Mouse (Mus musculus) embryonic facial prominence, embryonic 14.5 days (tissue): ENCODE measurements around the gene Zscan26. TPM values are rescaled to one million over a fixed set of nuclear protein-coding genes. Genes with fewer than 3 reads are reported as not detected.
A peak's percentile ranks its signal among the peaks of the same experiment; 100 is the strongest.

Experiments
- ATAC-seq: fragments of 200-750 bp; cut with Nextera tagmentation; 2 replicates; pipeline ENCODE4 v1.8.0; 2017; ENCODE audit warnings: low read depth, moderate number of reproducible peaks, moderate TSS enrichment
- DNase-seq: peaks from one replicate; pipeline ENCODE4 v3.0.0-alpha.2; 2015; ENCODE audit warnings: low spot score
- H3K27ac ChIP-seq: fragments of 300-500 bp; sonication (generic); replicated peaks from 2 replicates; pipeline ENCODE4 v1.5.1; 2014; ENCODE audit warnings: low read depth, mild to moderate bottlenecking, low read length, moderate library complexity
- H3K27me3 ChIP-seq: fragments of 300-500 bp; sonication (generic); replicated peaks from 2 replicates; pipeline ENCODE4 v1.6.1; 2014; ENCODE audit warnings: low read length; ENCODE audit not compliant: control insufficient read depth, insufficient read depth
- H3K36me3 ChIP-seq: fragments of 300-500 bp; sonication (generic); 2 replicates; pipeline ENCODE4 v1.6.1; 2014; ENCODE audit warnings: low read length, mixed read lengths; ENCODE audit not compliant: control insufficient read depth, insufficient read depth
- H3K4me1 ChIP-seq: fragments of 300-500 bp; sonication (generic); 2 replicates; pipeline ENCODE4 v1.6.1; 2014; ENCODE audit warnings: antibody characterized with exemption, low read length; ENCODE audit not compliant: control insufficient read depth, insufficient read depth
- H3K4me2 ChIP-seq: fragments of 300-500 bp; sonication (generic); 2 replicates; pipeline ENCODE4 v1.6.1; 2014; ENCODE audit warnings: low read depth, mild to moderate bottlenecking, low read length, moderate library complexity, mixed read lengths
- H3K4me3 ChIP-seq: fragments of 300-500 bp; sonication (generic); 2 replicates; pipeline ENCODE4 v1.5.1; 2014; ENCODE audit warnings: low read depth, mild to moderate bottlenecking, low read length
- H3K9ac ChIP-seq: fragments of 300-500 bp; sonication (generic); 2 replicates; pipeline ENCODE4 v1.6.1; 2014; ENCODE audit warnings: low read depth, mild to moderate bottlenecking, low read length, moderate library complexity, mixed read lengths
- H3K9me3 ChIP-seq: fragments of 300-500 bp; sonication (generic); 2 replicates; pipeline ENCODE4 v1.6.1; 2016; ENCODE audit warnings: low read length; ENCODE audit not compliant: control insufficient read depth
- WGBS: fragments of 180-500 bp; shearing (Covaris S2); extraction: QIAGEN DNeasy Blood & Tissue Kit; methylation state at CpG from one replicate; pipeline ENCODE4 v1.1.7; 2014; 5-methylcytosine and 5-hydroxymethylcytosine counted together
- polyA plus RNA-seq: library from polyadenylated mRNA; unstranded; fragments of >200 nt; fragmentation: Nextera tagmentation; extraction: Ambion mirVana; gene quantifications from 2 replicates; pipeline ENCODE4 v1.2.1, GENCODE M21; 2014

Zscan26 gene
- polyA plus RNA-seq, 1 experiment from 2014 or later: 14.1 TPM

DNA sequence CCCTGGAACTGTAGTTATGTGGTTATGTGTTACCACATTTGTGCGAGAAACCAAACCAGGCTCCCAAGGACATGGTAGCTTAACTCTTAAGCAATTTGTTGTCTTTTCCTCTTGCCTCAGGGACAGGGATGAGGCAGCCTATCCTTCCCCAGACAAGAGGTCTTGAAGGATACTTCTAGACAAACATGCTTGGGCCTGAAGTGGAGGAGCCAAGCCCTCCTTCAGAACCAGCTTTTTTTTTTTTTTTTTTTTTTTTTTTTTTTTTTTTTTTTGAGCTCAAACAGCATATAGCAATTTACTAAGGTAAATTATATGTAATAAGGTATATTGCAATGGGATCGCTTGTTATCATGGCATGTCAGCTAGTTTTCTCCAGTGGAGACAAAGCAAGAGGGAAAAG, 37.8 kb downstream of the Zscan26 start:
- no peaks in the 10 kb centered on the region for H3K36me3 ChIP-seq
- H3K4me2 ChIP-seq: no peak overlapping the region
- no peaks in the 10 kb centered on the region for H3K4me1 ChIP-seq
- DNase-seq: no peak
- no peak overlapping the region for H3K27ac ChIP-seq
- no peak for ATAC-seq
- no peak overlapping the region for H3K9ac ChIP-seq
- WGBS: 76% methylated on average over 2 of the region's 2 CpGs
- H3K27me3 ChIP-seq: no peaks in the 10 kb centered on the region
- no peaks in the 10 kb centered on the region for H3K9me3 ChIP-seq
- H3K4me3 ChIP-seq: no peak overlapping the region

- H3K4me2 ChIP-seq: no peak overlapping the region
- WGBS: 67% methylated on average over 4 of the region's 4 CpGs
- H3K9me3 ChIP-seq: no peaks in the 10 kb centered on the region
Observed at GRCm38 (mm10) chr13:21415266-21415665, 38.3 kb downstream of the Zscan26 start.

GRCm38 (mm10) chr13:21414231-21415212, 39.0 kb downstream of the Zscan26 start:
- Histone ChIP-seq H3K9me3 (no peaks in the 10 kb centered on the region), H3K27me3 (no peaks in the 10 kb centered on the region), H3K4me1 (no peaks in the 10 kb centered on the region), H3K27ac (no peak overlapping the region), H3K9ac (no peak overlapping the region), H3K4me3 (no peak overlapping the region), H3K4me2 (no peak overlapping the region), H3K36me3 (no peaks in the 10 kb centered on the region)
- no peak for DNase-seq
- 68% methylated on average over 15 of the region's 15 CpGs for WGBS
- no peak for ATAC-seq

More at GRCm38 (mm10) chr13:21415266-21415665, 38.3 kb downstream of the Zscan26 start:
- no peak overlapping the region for H3K27ac ChIP-seq
- no peaks in the 10 kb centered on the region for H3K36me3 ChIP-seq
- no peak overlapping the region for H3K4me3 ChIP-seq
- no peak for DNase-seq
- no peaks in the 10 kb centered on the region for H3K4me1 ChIP-seq
- no peaks in the 10 kb centered on the region for H3K27me3 ChIP-seq
- no peak overlapping the region for H3K9ac ChIP-seq
- no peak for ATAC-seq

DNA sequence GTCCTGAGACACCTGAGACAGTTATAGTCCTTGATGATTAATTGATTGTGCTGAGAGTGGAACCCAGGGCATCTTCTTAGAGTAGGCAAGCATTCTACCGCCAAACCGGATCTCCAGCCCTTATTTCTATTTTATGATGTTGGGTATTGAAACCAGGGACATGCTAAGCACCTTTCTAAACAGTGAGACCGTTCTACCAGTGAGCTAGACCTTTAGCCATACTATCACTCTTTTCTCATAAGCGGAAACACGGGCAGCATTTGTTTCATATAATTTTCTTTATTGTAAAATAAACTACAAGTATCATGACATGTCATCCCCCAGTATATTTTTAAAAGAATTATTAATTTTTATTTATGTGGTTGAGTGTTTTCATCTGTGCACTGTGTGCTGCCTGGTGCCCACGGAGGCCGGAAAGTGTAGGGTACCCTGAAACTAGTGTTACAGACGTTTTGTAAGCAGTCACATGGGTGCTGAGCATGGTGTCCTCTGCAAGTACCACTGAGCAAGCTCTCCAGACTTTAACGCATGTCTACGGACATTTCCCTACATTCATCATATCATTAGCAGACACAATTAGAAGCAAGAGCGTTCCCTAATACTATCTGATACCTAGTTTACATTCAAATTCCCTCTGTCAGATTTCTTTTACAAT, 44.6 kb downstream of the Zscan26 start:
- H3K27me3 ChIP-seq: no peaks in the 10 kb centered on the region
- H3K9me3 ChIP-seq: no peaks in the 10 kb centered on the region
- peak overlapping the region; percentile 87 for H3K27ac ChIP-seq
- H3K4me3 ChIP-seq: peak overlapping the region; percentile 50
- DNase-seq (no peak), ATAC-seq (no peak)
- H3K36me3 ChIP-seq: no peaks in the 10 kb centered on the region
- peaks cover 6% of the 10 kb centered on the region for H3K4me1 ChIP-seq
- WGBS: 51% methylated on average over 11 of the region's 11 CpGs
- H3K9ac ChIP-seq: peak overlapping the region; percentile 81
- H3K4me2 ChIP-seq: peak overlapping the region; percentile 76

- no peaks in the 10 kb centered on the region for H3K36me3 ChIP-seq
- peak overlapping the region; percentile 50 for H3K4me3 ChIP-seq
- H3K27me3 ChIP-seq: no peaks in the 10 kb centered on the region
- H3K27ac ChIP-seq: peak overlapping the region; percentile 87
- ATAC-seq: peak; percentile 97
- H3K9me3 ChIP-seq: no peaks in the 10 kb centered on the region
- DNase-seq: peak; percentile 96
- 4% methylated on average over 27 of the region's 27 CpGs for WGBS
- H3K9ac ChIP-seq: peak overlapping the region; percentile 81
- peaks cover 6% of the 10 kb centered on the region for H3K4me1 ChIP-seq
- peak overlapping the region; percentile 76 for H3K4me2 ChIP-seq
Observed at GRCm38 (mm10) chr13:21407969-21408804, 45.3 kb downstream of the Zscan26 start.

- no peaks in the 10 kb centered on the region for H3K9me3 ChIP-seq
- H3K9ac ChIP-seq: peak overlapping the region; percentile 81; the same call in 1 of the 2 replicates
- H3K4me3 ChIP-seq: peak overlapping the region; percentile 50; the same call in 1 of the 2 replicates
- ATAC-seq (no peak), DNase-seq (no peak)
- H3K27me3 ChIP-seq: no peaks in the 10 kb centered on the region
- H3K27ac ChIP-seq: no peak overlapping the region
- peak overlapping the region; percentile 76 for H3K4me2 ChIP-seq
- 76% methylated on average over 11 of the region's 11 CpGs for WGBS
- H3K4me1 ChIP-seq: peaks cover 6% of the 10 kb centered on the region
- no peaks in the 10 kb centered on the region for H3K36me3 ChIP-seq
Observed at GRCm38 (mm10) chr13:21407341-21407740, 46.2 kb downstream of the Zscan26 start.

DNA sequence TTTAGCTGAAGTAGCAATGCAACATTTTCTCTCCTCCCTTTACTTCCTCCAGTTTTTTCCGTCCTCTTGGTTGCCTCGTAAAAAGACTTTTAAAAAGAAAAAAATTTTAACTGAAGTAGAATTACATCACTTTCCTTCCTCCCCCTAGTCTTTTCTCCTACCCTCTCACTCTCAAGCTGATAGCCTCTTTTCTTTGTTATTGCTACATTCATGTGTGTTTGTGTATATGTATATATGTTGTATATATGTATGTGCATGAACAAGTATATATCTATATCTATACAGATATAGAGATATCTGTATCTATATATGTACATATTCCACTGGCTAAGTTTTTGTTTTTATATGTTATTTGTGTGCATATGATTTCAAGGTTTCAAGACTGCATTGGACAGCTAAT, 50.7 kb downstream of the Zscan26 start:
- H3K9me3 ChIP-seq: no peaks in the 10 kb centered on the region
- H3K27me3 ChIP-seq: no peaks in the 10 kb centered on the region
- H3K36me3 ChIP-seq: peaks cover 14% of the 10 kb centered on the region; the same call in 1 of the 2 replicates
- peak overlapping the region; percentile 63; the same call in 1 of the 2 replicates for H3K27ac ChIP-seq
- 0% methylated on average over 2 of the region's 2 CpGs for WGBS
- ATAC-seq (peak; percentile 56), DNase-seq (no peak)
- peaks cover 16% of the 10 kb centered on the region for H3K4me1 ChIP-seq
- H3K9ac ChIP-seq: peak overlapping the region; percentile 89
- H3K4me2 ChIP-seq: peak overlapping the region; percentile 55
- peak overlapping the region; percentile 74 for H3K4me3 ChIP-seq

- Histone ChIP-seq H3K4me2 (peak within 1 kb of the TSS; percentile 55), H3K4me3 (peak within 1 kb of the TSS; percentile 74), H3K9ac (peak within 1 kb of the TSS; percentile 89), H3K27ac (peak within 1 kb of the TSS; percentile 63; the same call in 1 of the 2 replicates), H3K9me3 (no peaks in the 10 kb centered on the region), H3K4me1 (peaks cover 11% of the 10 kb centered on the region), H3K27me3 (no peaks in the 10 kb centered on the region), H3K36me3 (peaks cover 18% of the 10 kb centered on the region; the same call in 1 of the 2 replicates)
- ATAC-seq: peak; percentile 96
- DNase-seq: peak; percentile 92
- WGBS: under 1% methylated on average over 35 of the region's 35 CpGs
Observed at GRCm38 (mm10) chr13:21402287-21402846, 51.2 kb downstream of the Zscan26 start, which contains the start of gene Zkscan3. Gene Zkscan3, minus strand, starts transcription at chr13:21402755.
